Mouse (Mus musculus) thymus, postnatal 4 days (tissue): ENCODE measurements around the gene Slc8b1.

ENCODE experiments used
- DNase-seq: peaks from one replicate; pipeline ENCODE4 v3.0.0; 2021

Gene Slc8b1

DNA sequence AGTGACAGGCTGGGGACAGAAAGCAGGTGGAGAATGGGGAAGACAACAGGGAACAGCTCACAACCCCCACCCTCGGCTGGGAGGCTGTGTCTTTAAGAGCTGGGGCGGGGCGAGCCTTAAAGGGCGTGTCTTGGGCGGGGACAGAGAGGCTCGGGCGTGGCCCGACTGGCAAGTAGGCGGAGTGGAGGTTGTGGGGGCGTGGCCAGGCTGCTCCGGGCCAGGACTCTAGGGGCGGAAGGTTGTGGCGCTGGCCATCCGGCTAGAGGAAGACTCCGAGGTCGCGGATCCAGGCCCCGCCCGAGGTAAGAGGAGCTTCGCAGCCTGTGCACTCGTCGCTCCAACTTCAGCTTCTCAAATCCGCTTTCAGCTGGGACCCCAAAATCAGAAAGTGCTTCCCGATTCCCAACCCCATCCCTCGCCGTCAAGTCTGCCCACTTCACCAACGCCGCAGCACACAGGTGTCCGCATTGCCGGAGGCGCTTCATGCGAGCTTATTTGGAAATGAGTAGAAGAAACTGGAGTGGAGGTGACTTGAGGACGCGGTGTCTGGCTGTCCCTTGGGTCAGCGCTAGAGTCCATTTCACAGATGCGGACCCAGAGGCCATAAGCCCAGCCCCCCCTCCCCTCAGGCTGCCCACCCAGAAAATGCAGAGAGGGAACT lies at the start of gene Slc8b1:
Gene Slc8b1, plus strand, starts transcription at position 187 of the 661 bp plus-strand sequence.
- DNase-seq = peak; percentile 98

DNA sequence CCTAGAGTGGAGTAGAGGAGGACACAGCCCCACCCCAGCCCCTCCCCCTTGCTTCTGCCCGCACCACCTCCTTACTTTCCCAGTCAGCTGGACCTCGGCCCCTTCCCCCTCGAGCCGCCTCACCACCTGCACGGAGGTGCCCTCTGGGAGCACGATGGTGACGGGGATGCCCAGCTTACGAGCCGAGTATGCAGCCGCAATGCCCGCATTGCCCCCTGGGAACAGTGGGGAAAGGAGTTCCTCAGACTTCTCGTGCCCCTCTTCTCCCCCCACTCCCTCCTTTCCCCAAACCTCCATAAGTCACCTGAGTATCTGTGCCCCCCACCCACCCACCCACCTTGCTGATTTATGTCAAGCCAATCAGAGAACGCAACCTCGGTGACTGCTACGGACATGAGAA lies 49.1 kb upstream of the Slc8b1 start:
- DNase-seq = no peak

- DNase-seq = peak; percentile 56
Observed at GRCm38 (mm10) chr5:120464321-120464720, 46.6 kb upstream of the Slc8b1 start.

DNA sequence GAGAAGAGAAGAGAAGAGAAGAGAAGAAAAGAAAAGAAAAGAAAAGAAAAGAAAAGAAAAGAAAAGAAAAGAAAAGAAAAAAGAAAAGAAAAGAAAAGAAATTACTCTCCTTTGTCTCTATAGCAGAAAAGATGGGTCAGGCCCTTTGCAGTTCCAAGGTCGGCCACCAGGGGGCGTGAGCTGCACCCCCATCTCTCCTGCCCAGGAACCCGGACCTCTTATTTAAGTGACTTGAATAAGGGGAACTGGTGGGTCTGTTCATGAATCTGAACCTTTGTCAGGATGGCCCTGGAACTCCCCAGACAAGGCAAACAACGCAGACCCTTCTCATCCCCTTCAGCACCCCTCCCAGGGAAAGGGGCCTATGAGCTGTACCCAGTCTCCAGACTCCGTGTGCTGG lies 45.9 kb upstream of the Slc8b1 start:
- peak; percentile 80 for DNase-seq

DNA sequence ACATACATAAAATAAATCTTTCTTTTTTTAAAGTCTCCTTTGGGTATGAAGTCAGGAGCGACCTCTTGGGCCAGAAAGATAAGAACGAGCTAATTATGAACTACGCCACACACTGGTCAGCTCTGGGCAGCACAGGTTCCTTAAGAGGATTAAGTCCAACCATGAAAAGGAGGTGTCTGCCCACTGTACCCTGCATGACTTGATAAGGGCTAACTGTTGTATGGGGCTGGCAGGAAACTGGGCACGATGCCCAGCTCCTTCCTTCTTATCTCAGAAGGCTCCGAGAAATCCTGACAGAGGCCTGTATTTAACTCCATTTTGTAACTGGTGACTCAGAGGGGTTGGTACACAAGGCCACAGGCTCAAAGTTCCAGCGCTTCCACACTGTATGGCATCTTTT lies 45.1 kb upstream of the Slc8b1 start:
- DNase-seq = no peak

DNA sequence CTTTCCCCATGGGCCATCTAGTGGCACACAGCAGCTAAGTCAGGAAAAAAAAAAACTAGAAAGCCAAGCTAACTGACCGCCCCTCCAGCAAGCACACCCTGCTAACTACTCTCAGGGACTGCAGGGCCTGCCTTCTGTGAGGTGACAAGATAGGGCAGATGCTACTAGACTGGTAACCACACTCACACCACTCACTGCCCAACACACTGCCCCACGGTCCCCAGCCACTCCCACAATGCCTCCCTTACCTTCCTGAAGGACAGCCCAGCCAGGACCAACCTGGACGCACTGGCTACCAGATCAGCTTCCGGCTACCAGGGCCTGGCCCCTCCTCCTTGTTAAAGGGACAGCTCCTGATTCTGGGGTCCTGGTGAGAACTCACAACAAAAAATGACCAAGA lies 43.9 kb upstream of the Slc8b1 start:
- DNase-seq = no peak

- no peak for DNase-seq
Observed at GRCm38 (mm10) chr5:120468336-120468735, 42.6 kb upstream of the Slc8b1 start.

DNA sequence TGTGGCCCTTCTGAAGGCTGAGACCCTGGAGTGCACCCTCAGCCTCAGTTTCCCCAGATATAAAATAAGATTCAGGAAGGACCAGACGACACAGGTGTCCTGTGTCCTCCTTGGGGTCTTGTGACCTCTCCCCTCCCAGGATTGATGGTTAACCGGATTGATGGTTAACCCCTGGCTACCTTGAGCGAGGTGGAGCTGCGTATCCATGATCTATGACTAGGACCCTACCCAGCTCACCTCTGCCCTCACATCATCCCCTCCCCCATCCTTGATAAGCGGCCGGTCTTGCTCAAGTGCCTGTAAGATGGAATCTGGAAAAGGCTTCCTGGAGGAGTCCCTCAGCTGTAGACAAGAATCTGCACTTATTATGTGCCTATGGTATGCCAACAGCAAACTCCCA lies 42.1 kb upstream of the Slc8b1 start:
- no peak for DNase-seq

- DNase-seq = no peak
Observed at GRCm38 (mm10) chr5:120471538-120471937, 39.4 kb upstream of the Slc8b1 start.

DNA sequence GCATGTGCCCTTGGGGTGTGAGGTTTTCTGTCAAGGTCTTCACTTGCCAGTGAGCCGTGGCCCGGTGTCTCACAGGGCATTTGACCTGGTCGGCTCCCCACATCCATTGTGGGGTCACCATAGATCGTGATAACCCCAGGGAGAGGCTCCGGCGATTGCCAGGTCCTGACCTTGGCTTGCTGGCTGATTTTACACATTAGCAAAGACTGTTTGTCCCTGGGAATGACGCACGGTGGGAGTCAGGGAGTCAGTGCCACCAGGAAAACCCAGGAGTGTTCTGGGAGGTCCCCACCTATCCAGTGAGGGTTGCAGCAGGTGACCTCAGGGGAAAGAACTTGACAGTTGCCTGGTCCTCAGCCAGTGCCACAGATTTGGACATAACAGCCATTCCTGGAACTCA lies 38.2 kb upstream of the Slc8b1 start, which contains the start of gene Sdsl:
Gene Sdsl, minus strand, starts transcription at position 41 of the 400 bp plus-strand sequence.
- no peak for DNase-seq

DNA sequence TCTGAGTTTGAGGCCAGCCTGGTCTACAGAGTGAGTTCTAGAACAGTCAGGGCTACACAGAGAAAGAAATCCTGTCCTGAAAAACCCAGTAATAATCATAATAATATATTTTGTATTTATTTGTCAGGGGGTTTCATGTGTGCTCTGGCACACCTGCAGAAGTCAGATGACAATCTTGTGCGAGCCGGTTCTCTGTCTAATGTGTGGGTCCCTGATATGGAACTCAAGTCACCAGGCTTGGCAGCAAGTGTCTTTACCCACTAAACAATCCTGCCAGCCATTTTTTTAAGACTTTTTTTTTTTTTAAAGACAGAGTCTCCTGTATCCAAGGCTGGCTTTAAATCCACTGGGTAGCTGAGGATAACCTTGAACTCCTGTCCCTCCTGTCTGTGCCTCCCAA lies 37.6 kb upstream of the Slc8b1 start:
- no peak for DNase-seq

DNA sequence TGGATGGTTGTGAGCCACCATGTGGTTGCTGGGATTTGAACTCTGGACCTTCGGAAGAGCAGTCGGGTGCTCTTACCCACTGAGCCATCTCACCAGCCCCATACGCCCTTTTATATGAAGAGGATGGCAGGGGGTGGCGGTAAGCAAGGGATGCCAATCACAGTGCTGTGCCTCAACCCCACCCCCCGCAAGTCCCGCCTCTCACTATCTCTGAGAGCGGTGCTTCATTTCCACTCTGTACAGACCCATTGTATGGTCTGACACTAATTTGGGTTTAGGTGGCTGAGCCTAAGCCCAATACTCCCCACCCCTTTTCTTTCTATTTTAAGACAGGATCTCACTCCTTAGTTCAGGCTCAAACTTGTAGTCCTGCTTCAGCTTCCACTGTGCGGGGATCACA lies 35.1 kb upstream of the Slc8b1 start:
- DNase-seq = no peak

GRCm38 (mm10) chr5:120476296-120476695 lies 34.7 kb upstream of the Slc8b1 start, which contains the start of gene Sds:
TSS of gene Sds (plus strand) at chr5:120476526.
- no peak for DNase-seq

- no peak for DNase-seq
Observed at GRCm38 (mm10) chr5:120477993-120478392, 33.0 kb upstream of the Slc8b1 start.

GRCm38 (mm10) chr5:120479538-120479937 lies 31.4 kb upstream of the Slc8b1 start:
- peak; percentile 32 for DNase-seq

DNA sequence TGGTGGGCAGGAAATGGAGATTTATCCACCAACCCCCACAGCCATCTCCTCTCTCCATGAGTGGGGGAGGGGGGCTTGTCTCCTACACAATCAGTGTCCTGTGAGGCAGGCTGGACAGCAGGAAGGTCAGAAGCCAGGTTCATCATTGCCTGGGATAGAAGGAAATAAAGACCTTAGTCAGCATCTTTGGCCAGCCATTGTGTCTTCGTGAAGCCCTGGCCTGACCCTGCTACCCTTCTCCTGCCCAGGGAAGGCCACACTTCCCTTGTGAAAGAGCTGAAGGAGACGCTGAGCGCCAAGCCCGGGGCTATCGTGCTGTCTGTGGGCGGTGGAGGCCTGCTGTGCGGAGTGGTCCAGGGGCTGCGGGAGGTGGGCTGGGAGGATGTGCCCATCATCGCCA lies 29.8 kb upstream of the Slc8b1 start:
- no peak for DNase-seq

DNA sequence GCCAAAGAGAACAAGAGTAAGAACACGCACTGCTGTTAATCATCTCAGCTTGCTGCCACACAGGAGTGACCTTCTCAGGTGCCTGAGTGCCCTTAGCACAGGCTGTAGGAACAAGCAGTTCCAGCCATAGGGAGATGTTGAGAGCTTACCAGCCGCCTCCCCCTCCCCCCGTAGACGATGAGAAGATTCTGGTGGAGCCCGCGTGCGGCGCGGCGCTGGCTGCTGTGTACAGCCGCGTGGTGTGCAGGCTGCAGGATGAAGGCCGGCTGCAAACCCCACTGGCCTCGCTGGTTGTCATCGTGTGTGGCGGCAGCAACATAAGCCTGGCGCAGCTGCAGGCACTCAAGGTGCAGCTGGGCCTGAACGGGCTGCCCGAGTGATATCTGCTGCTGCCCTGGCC lies 27.6 kb upstream of the Slc8b1 start:
- DNase-seq = no peak

DNA sequence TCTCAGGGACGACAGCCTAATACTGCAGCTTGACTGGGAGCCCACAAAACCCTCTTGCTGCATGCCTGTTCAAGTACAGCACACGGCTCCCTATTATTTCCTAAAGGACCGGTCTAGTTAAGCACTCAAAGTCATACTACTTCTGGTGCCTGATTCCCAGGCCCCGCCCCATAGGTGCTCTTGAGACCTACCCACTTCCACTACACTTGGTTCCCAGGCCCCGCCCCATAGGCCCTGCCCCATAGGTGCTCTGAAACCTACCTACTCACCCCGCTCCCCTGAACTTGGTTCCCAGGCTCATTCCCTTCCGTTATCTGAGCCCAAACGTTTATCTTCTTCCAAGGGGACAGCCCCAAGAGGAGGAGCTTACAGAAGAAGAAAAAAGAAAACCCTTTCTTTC lies 23.1 kb upstream of the Slc8b1 start:
- no peak for DNase-seq

DNA sequence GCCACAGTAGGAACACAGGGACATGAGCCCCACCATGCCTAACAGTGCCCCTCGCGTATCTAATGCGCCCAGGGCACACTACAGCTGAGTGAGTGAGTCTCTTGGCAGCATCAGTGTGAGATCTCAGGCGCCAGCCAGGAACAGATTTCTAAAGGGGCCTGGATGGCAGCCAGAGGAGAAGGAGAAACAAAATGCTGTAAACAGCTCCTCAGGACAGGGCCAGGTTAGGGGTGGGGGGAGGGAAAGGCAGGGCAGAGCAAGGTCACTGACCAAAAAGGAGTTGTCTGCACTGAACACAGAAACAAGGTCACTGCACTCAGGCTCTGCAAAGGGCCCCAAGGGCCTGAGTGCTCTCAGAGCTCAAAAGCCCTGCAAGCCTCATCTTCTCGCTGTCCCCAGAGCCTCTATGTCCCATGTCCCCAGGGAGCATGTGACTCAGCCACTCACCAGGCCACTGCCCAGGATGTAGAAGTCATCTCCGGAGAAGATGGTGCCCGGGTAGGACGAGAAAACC lies 20.2 kb upstream of the Slc8b1 start:
- DNase-seq = no peak

DNA sequence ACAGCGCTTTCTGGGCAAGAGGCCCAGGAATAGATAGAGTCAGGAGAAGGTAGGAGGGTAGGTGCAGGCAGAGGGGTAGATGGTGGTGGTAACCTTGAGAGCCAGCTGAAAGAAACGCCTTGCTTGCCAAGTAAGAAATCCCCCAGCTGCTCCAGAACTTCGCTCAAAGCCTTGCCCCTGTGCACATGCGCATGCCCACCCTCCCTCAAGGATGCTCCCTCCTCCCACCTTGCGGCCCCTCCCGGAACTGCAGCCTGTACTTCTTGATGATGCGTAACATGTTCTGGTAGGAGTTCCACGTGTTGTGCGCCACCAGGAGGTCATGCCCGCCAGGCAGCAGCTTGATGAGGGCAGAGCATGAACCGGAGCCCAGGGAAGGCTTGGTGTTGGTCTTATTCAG lies 18.5 kb upstream of the Slc8b1 start:
- DNase-seq = peak; percentile 44

- no peak for DNase-seq
Observed at GRCm38 (mm10) chr5:120493440-120493839, 17.5 kb upstream of the Slc8b1 start.

DNA sequence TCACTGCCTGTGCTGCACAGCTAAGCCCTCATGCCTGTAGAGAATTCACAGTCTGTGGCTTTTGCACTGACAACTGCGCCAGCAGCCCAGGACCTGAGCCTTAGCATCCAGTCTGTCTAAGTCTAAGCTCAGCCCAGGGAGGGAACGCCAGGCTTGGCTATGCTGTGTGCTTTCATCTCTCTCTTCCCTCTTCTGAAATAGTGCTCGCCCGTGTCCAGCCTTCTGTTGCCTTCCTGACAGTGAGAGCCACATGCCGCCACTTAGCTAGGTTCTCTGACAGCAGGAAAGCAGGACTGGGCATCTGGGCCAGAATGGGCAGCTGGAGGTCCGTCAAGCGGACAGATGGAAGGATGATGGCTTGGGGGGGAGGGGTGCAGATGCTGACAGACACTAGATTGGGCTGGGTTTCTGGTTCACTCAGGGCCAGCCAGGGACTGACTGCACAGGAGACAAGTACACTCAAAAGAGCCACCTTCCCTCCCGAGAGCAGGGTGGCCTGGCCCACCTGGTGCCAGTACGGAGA lies 17.0 kb upstream of the Slc8b1 start:
- no peak for DNase-seq

DNA sequence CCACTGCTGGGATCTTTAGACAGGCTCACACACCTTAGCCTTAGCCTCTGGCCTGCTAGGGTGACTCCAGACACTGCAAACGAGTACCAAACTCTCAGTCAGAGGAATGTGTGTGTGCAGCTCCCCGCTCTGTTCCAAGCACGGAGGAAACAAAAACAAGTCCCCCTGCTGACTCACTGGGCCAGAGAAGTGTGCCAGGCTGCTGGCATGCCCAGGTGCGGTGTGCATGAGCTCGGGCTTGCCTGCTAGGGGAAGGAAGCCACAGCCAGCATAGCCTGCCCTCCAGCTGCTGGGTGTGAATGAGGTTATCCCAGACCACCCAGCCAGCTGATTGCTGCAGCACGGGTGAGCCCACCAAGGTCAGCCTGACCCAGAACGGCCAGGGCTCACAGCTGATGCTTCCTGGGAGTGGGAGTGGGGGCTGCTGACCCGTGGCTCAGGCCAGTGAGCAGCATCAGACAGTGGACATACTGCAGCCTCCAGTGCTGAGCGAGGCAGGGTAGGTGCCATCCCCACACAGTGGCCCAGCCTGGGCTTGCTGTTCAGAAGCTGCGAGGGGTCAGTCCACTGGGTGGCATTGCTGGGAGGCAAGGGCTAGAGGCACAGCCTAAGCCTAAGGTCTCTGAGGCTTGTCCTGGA lies 15.8 kb upstream of the Slc8b1 start:
- DNase-seq = no peak

DNA sequence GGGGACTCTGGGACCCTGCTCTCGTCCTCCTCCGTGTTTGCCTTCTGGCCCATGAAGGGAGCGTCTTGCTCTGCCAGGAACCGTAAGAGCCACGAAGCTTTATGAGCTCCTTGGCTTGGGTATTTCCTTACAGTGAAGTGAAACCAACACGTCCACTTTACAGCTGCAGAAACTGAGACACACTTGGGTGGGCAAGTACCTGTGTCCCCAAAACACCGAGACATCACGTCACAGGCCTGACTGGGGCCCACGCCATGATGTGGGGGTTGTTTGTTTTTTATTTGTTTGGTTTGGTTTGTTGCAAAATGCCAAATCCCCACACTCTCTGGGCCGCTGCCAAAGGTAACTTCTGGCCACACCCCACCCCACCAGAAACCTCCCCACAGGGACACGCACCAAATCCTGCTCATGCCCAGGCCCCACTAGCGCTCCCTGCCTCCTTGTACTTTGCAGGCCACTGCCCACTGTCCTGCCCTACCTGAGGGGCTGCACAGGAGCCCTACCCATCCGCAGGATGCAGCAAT lies 15.2 kb upstream of the Slc8b1 start:
- no peak for DNase-seq
